Mouse (Mus musculus) myocyte (in vitro differentiated cells): ENCODE results near the gene Smyd3. TPM values are rescaled to one million over a fixed set of nuclear protein-coding genes. Genes with fewer than 3 reads are reported as not detected.

ENCODE experiments used
- H3K27me3 ChIP-seq: one replicate; pipeline ENCODE4 v1.6.1; 2011; ENCODE audit not compliant: control insufficient read depth, insufficient read depth, insufficient read length
- H3K36me3 ChIP-seq: one replicate; pipeline ENCODE4 v1.6.1; 2011; ENCODE audit not compliant: control insufficient read depth, insufficient read depth
- H3K4me2 ChIP-seq: one replicate; pipeline ENCODE4 v1.6.1; 2011; ENCODE audit warnings: low read depth, control low read depth
- H3K4me3 ChIP-seq: one replicate; pipeline ENCODE4 v1.5.1; 2011; ENCODE audit warnings: mild to moderate bottlenecking, control low read depth, moderate library complexity
- H3K79me2 ChIP-seq: one replicate; pipeline ENCODE4 v1.6.1; 2011; ENCODE audit not compliant: control insufficient read depth, insufficient read depth
- H3ac ChIP-seq: one replicate; pipeline ENCODE4 v1.6.1; 2011; ENCODE audit not compliant: control insufficient read depth, insufficient read length
- CEBPB ChIP-seq: IDR thresholded peaks from 2 replicates; pipeline ENCODE4 v1.6.1; 2011; ENCODE audit warnings: mild to moderate bottlenecking, moderate library complexity; ENCODE audit not compliant: poor library complexity, insufficient read depth, severe bottlenecking
- E2F4 ChIP-seq: IDR thresholded peaks from one replicate; pipeline ENCODE4 v1.6.1; 2011; ENCODE audit warnings: mild to moderate bottlenecking, control low read depth, moderate library complexity; ENCODE audit not compliant: insufficient read depth
- MAX ChIP-seq: IDR thresholded peaks from one replicate; pipeline ENCODE4 v1.6.1; 2011; ENCODE audit warnings: low read depth, mild to moderate bottlenecking, control low read depth
- MYOD1 ChIP-seq, 3 experiments: IDR thresholded peaks; one replicate each; pipeline ENCODE4 v1.6.1; 2011; ENCODE audit warnings: control low read depth in 2 of 3, low read depth in 2 of 3, mild to moderate bottlenecking in 2 of 3, moderate library complexity in 1 of 3; ENCODE audit not compliant: insufficient read length in 2 of 3, control insufficient read depth in 1 of 3
- MYOG ChIP-seq, 3 experiments: IDR thresholded peaks; one replicate each; pipeline ENCODE4 v1.6.1; 2011; ENCODE audit warnings: control low read depth in 2 of 3, low read depth in 2 of 3, mild to moderate bottlenecking in 2 of 3; ENCODE audit not compliant: insufficient read length in 2 of 3, control insufficient read depth in 1 of 3, insufficient read depth in 1 of 3
- POLR2A ChIP-seq: IDR thresholded peaks from one replicate; pipeline ENCODE4 v1.6.1; 2011; ENCODE audit warnings: low read depth, mild to moderate bottlenecking, control low read depth, moderate library complexity; ENCODE audit not compliant: insufficient read length
- POLR2AphosphoS2 ChIP-seq: IDR thresholded peaks from one replicate; pipeline ENCODE4 v1.6.1; 2011; ENCODE audit warnings: low read depth, control low read depth; ENCODE audit not compliant: insufficient read length
- REST ChIP-seq: IDR thresholded peaks from one replicate; pipeline ENCODE4 v1.6.1; 2011; ENCODE audit warnings: mild to moderate bottlenecking, control low read depth, moderate library complexity; ENCODE audit not compliant: insufficient read depth, insufficient read length
- SRF ChIP-seq: IDR thresholded peaks from one replicate; pipeline ENCODE4 v1.6.1; 2011; ENCODE audit warnings: low read depth; ENCODE audit not compliant: control insufficient read depth, insufficient read length
- TCF12 ChIP-seq: IDR thresholded peaks from one replicate; pipeline ENCODE4 v1.6.1; 2011; ENCODE audit warnings: mild to moderate bottlenecking, control low read depth; ENCODE audit not compliant: poor library complexity, insufficient read depth, severe bottlenecking
- TCF3 ChIP-seq: IDR thresholded peaks from one replicate; pipeline ENCODE4 v1.6.1; 2011; ENCODE audit warnings: low read depth, control low read depth; ENCODE audit not compliant: insufficient read length
- USF1 ChIP-seq: IDR thresholded peaks from one replicate; pipeline ENCODE4 v1.6.1; 2011; ENCODE audit warnings: low read depth, mild to moderate bottlenecking, control low read depth, moderate library complexity
- polyA plus RNA-seq: library from polyadenylated mRNA; unstranded; fragments of >200 nt; fragmentation: generic; extraction: Trizol; gene quantifications from one replicate; pipeline ENCODE4 v1.2.1, GENCODE M21; 2012; ENCODE audit warnings: missing spikeins

Gene Smyd3
- polyA plus RNA-seq, 1 experiment = 22.7 TPM

DNA sequence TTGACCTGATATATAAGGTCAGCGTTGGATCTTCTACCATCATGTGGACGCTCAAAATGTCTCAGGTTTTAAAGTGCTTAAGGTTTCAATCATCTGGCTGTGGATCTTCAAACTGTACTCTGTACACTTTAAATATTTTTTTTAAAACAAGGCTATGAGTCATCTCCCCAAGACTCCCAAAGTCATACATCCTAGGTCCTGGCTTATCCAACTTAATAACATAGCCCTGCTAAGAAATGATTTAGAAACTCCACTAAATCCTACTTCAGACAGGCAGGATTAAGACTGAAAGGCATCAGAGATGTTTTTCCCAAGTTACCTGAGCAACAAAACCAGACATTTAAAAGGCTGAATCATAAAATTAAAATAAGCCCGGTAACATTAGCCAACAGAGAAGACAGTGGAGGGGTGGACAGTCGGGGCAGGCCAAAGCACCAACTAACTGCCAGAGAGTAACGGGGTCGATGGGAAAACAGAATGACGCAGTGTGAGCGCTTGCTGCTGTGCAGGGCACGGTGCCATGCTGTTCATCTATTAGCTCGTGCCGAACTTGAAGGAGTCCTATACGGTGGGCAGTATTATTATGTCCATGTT, 92.9 kb downstream of the Smyd3 start:
- H3K36me3 ChIP-seq = no peaks in the 10 kb centered on the region
- H3K4me3 ChIP-seq = no peak overlapping the region
- H3K79me2 ChIP-seq = no peaks in the 10 kb centered on the region
- no peak overlapping the region for H3K4me2 ChIP-seq
- H3K27me3 ChIP-seq = no peaks in the 10 kb centered on the region
- TF ChIP-seq MAX (no peak), E2F4 (no peak), MYOD1 (IDR thresholded peaks at IDR 0.05; ENCODE audit: control insufficient read depth in 1 of 3, insufficient read length in 2 of 3, low read depth in 2 of 3) (no peak)
- H3ac ChIP-seq = no peak overlapping the region

DNA sequence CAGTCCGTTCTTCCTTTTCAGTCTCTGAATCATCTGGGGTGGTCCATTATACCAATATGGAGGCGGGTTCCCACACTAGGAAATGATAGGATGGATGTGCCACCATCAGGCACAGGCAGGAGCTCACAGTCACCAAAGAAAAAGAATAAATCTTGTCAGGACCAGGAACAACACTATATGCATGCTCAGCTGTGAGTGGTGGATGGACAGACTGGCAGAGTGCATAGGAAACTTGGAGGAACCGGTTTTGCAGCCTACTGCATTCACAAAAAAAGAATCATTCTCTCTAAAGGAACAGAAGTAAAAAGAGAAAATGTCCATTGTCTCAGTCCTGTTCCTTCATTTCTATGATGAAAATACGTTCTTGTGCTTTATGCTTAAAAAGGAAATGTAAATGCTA, 98.8 kb downstream of the Smyd3 start:
- TF ChIP-seq USF1 (no peak), TCF3 (no peak), REST (no peak), POLR2AphosphoS2 (no peak), MAX (no peak), CEBPB (no peak)
- no peak overlapping the region for H3K4me2 ChIP-seq

DNA sequence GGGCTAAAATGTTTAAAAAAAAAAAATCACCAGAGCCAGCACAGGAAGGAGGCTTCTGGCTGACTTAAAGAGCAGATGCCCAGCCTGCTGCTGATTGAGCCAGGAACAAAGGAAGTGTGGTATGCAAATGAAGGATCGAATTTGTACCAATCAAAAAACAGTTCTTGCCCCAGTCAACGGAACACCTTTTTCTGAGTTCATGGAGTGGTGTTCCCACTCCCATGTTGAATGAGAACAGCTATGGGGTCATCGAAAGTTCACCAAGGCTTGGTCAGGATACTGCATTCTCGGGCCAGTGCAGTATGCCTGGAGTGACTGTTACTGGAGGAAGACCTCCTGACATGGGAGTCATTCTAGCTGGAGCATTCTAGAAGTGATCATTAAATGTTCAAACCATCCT, 109.8 kb downstream of the Smyd3 start:
- no peaks in the 10 kb centered on the region for H3K27me3 ChIP-seq
- no peaks in the 10 kb centered on the region for H3K79me2 ChIP-seq
- no peak overlapping the region for H3ac ChIP-seq
- H3K4me2 ChIP-seq = no peak overlapping the region
- no peaks in the 10 kb centered on the region for H3K36me3 ChIP-seq
- no peak overlapping the region for H3K4me3 ChIP-seq
- TF ChIP-seq TCF3 = no peak
- no peak for TF ChIP-seq CEBPB
- TF ChIP-seq E2F4 = no peak
- TF ChIP-seq MYOD1 (IDR thresholded peaks at IDR 0.05; ENCODE audit: control insufficient read depth in 1 of 3, insufficient read length in 2 of 3, low read depth in 2 of 3) = no peak
- no peak for TF ChIP-seq MYOG (IDR thresholded peaks at IDR 0.05; ENCODE audit: control insufficient read depth in 1 of 3, insufficient read depth in 1 of 3, insufficient read length in 2 of 3, low read depth in 2 of 3)
- no peak for TF ChIP-seq TCF12
- TF ChIP-seq SRF = no peak
- no peak for TF ChIP-seq REST
- TF ChIP-seq POLR2AphosphoS2 = no peak
- TF ChIP-seq USF1 = no peak

More for the DNA sequence above, 98.8 kb downstream of the Smyd3 start:
- Histone ChIP-seq H3K27me3 (no peaks in the 10 kb centered on the region), H3K79me2 (no peaks in the 10 kb centered on the region), H3K36me3 (no peaks in the 10 kb centered on the region), H3K4me3 (no peak overlapping the region), H3ac (no peak overlapping the region)

DNA sequence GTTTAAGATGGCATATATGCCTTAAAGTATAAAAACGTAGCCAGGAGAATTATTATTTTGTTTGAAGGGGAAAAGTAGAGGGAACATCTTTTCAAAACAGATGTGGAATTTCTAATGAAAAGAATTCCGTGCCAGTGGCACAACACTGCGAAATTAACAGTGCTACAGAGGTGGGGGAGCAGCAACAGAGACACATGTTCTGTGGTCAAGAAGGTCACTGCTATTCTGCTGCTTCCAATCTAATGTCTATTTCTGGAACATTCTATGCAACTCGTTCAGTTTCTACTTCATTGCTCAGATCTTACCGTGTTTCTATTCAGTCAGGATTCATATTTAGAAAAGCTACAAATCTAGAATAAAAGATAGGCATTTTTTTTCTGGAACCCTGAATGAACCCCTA, 117.0 kb downstream of the Smyd3 start:
- no peaks in the 10 kb centered on the region for H3K79me2 ChIP-seq
- H3K36me3 ChIP-seq = no peaks in the 10 kb centered on the region
- H3K4me3 ChIP-seq = no peak overlapping the region
- no peaks in the 10 kb centered on the region for H3K27me3 ChIP-seq
- H3K4me2 ChIP-seq = no peak overlapping the region
- H3ac ChIP-seq = no peak overlapping the region
- TF ChIP-seq MYOD1 (IDR thresholded peaks at IDR 0.05; ENCODE audit: control insufficient read depth in 1 of 3, insufficient read length in 2 of 3, low read depth in 2 of 3) (no peak), TCF3 (no peak), USF1 (no peak), CEBPB (no peak), REST (no peak), E2F4 (no peak), MYOG (IDR thresholded peaks at IDR 0.05; ENCODE audit: control insufficient read depth in 1 of 3, insufficient read depth in 1 of 3, insufficient read length in 2 of 3, low read depth in 2 of 3) (no peak), TCF12 (no peak), POLR2AphosphoS2 (no peak), MAX (no peak), SRF (no peak), POLR2A (no peak)

DNA sequence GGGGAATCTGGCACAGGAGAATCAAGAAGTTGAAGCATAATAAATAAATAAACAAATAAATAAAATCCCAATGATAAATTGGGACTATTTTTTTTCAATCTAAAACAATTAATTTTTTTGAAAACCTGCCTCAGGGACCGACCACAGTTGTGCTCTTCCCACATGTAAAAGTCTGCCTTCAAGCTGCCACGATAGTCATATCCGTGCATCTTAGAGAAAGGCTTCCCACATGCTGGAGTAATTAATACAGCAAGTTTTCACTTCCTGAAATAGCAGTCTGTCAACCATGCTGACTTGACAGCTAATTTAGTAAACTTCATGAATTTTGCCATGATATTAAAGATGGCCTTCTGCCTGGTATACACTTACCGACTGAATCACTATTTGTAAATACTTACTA, 119.2 kb downstream of the Smyd3 start:
- no peak for TF ChIP-seq MYOG (IDR thresholded peaks at IDR 0.05; ENCODE audit: control insufficient read depth in 1 of 3, insufficient read depth in 1 of 3, insufficient read length in 2 of 3, low read depth in 2 of 3)
- TF ChIP-seq MYOD1 (IDR thresholded peaks at IDR 0.05; ENCODE audit: control insufficient read depth in 1 of 3, insufficient read length in 2 of 3, low read depth in 2 of 3) = no peak
- TF ChIP-seq E2F4 = no peak
- TF ChIP-seq POLR2AphosphoS2 = no peak
- no peak for TF ChIP-seq TCF3
- TF ChIP-seq POLR2A = no peak
- no peak for TF ChIP-seq CEBPB
- no peak for TF ChIP-seq REST
- no peak for TF ChIP-seq MAX
- TF ChIP-seq TCF12 = no peak
- no peak for TF ChIP-seq SRF
- TF ChIP-seq USF1 = no peak
- Histone ChIP-seq H3K36me3 (no peaks in the 10 kb centered on the region), H3K4me2 (no peak overlapping the region), H3ac (no peak overlapping the region), H3K27me3 (no peaks in the 10 kb centered on the region), H3K4me3 (no peak overlapping the region), H3K79me2 (no peaks in the 10 kb centered on the region)
